Comparison of ENCODE assay signal across 10 mouse cellular contexts in the genomic region with DNA sequence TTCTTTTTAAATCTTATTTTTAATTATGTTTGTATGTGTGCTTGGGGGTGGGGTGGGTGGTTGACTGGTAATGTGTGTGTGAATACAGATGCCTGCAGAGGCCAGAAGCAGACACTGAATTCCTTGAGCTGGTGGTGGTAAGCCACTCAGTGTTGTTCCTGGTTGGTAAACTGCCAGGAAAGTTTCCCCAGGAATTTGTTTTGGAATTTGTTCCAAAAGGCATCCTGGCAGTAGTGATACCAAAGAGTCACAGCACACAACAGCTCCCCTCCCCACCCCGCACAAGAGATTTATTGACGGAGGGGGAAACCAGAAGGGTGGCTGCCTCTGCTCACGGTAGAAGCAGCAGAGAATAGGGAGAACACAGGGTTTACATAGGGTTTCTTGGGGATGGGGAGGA.
DNase-seq lines count a peak whose midpoint lies in the region; ATAC-seq and TF ChIP-seq lines count a peak whose summit lies in the region.
"Had no signal": no experiment of that assay in that cellular context is flagged by ENCODE, and none has a peak within 500 bp of the region (broad histone marks: within the 10 kb centered on the region; RNA-seq: fewer than 3 reads in every experiment).

No protein-coding gene starts in this region.

- no peak for ATAC-seq in midbrain, embryonic 14.5 days (ENCODE audit: low FRiP score, low TSS enrichment)
- no peak for ATAC-seq in midbrain, embryonic 11.5 days (ENCODE audit: low FRiP score)
- ATAC-seq in kidney, postnatal 0 days (replicated peaks; ENCODE audit: low FRiP score, low read depth) = no peak
- ATAC-seq in erythroblast, adult 5-6 weeks (replicated peaks; ENCODE audit: low FRiP score, poor library complexity, severe bottlenecking) = no peak
- ATAC-seq in intestine, embryonic 15.5 days = no peak
- ATAC-seq: forebrain, embryonic 13.5 days had no signal

- no peaks in the 10 kb centered on the region for H3K4me1 ChIP-seq in midbrain, embryonic 14.5 days (ENCODE audit: control insufficient read depth, insufficient read depth, low read length)
- no peaks in the 10 kb centered on the region for H3K4me1 ChIP-seq in midbrain, embryonic 11.5 days (ENCODE audit: control insufficient read depth, insufficient read depth, low read length)
- no peaks in the 10 kb centered on the region for H3K4me1 ChIP-seq in kidney, postnatal 0 days (replicated peaks; ENCODE audit: insufficient read depth, low read length)
- no peaks in the 10 kb centered on the region for H3K4me1 ChIP-seq in intestine, embryonic 15.5 days (replicated peaks)
- H3K4me1 ChIP-seq: forebrain, embryonic 13.5 days had no signal

- peaks cover 9% of the 10 kb centered on the region; the same call in 1 of the 2 replicates for H3K36me3 ChIP-seq in midbrain, embryonic 14.5 days (ENCODE audit: control insufficient read depth, insufficient read depth, low read length)
- H3K36me3 ChIP-seq in midbrain, embryonic 11.5 days (ENCODE audit: control insufficient read depth, insufficient read depth, low read length) = no peaks in the 10 kb centered on the region
- 0 out of 2 replicates have a peak, but pooled peaks cover 3% of the 10 kb centered on the region for H3K36me3 ChIP-seq in kidney, postnatal 0 days (ENCODE audit: insufficient read depth, low read length)
- no peaks in the 10 kb centered on the region for H3K36me3 ChIP-seq in intestine, embryonic 15.5 days
- H3K36me3 ChIP-seq: limb, embryonic 15.5 days had no signal

- no peak for TF ChIP-seq CTCF in kidney, postnatal 0 days (IDR thresholded peaks at IDR 0.05; ENCODE audit: low read depth)

- peak; percentile 17 for DNase-seq in midbrain, embryonic 14.5 days
- DNase-seq in midbrain, embryonic 11.5 days (ENCODE audit: low spot score, missing footprints) = no peak
- peak; percentile 15 to 23 for DNase-seq in heart, adult 9 months (ENCODE audit: low spot score in 2 of 2)
- peak; percentile 29 for DNase-seq in kidney, postnatal 0 days (ENCODE audit: low spot score)
- DNase-seq in ovary, postnatal 14 days (ENCODE audit: low spot score) = peak; percentile 15
- no peak for DNase-seq in right cerebral cortex, adult 18-20 months

- no peaks in the 10 kb centered on the region for H3K9me3 ChIP-seq in midbrain, embryonic 14.5 days (ENCODE audit: control insufficient read depth, low read length)
- no peaks in the 10 kb centered on the region for H3K9me3 ChIP-seq in midbrain, embryonic 11.5 days (ENCODE audit: control insufficient read depth, low read length)
- no peaks in the 10 kb centered on the region for H3K9me3 ChIP-seq in kidney, postnatal 0 days (replicated peaks; ENCODE audit: low read length)
- no peaks in the 10 kb centered on the region for H3K9me3 ChIP-seq in intestine, embryonic 15.5 days
- H3K9me3 ChIP-seq: forebrain, embryonic 13.5 days; limb, embryonic 15.5 days had no signal

- no peak overlapping the region for H3K27ac ChIP-seq in midbrain, embryonic 14.5 days (replicated peaks; ENCODE audit: low read depth, low read length)
- no peak overlapping the region for H3K27ac ChIP-seq in midbrain, embryonic 11.5 days (ENCODE audit: low read depth, low read length)
- no peak overlapping the region for H3K27ac ChIP-seq in kidney, postnatal 0 days
- no peak overlapping the region for H3K27ac ChIP-seq in intestine, embryonic 15.5 days
- H3K27ac ChIP-seq: forebrain, embryonic 13.5 days; limb, embryonic 15.5 days had no signal

- H3K27me3 ChIP-seq in midbrain, embryonic 14.5 days (ENCODE audit: control insufficient read depth, insufficient read depth, low read length) = no peaks in the 10 kb centered on the region
- no peaks in the 10 kb centered on the region for H3K27me3 ChIP-seq in midbrain, embryonic 11.5 days (ENCODE audit: control insufficient read depth, insufficient read depth, low read length)
- H3K27me3 ChIP-seq in kidney, postnatal 0 days (ENCODE audit: insufficient read depth, low read length) = no peaks in the 10 kb centered on the region
- no peaks in the 10 kb centered on the region for H3K27me3 ChIP-seq in intestine, embryonic 15.5 days (replicated peaks)
- H3K27me3 ChIP-seq: forebrain, embryonic 13.5 days; limb, embryonic 15.5 days had no signal

- H3K4me2 ChIP-seq in midbrain, embryonic 14.5 days (ENCODE audit: low read length) = no peak overlapping the region
- H3K4me2 ChIP-seq in midbrain, embryonic 11.5 days = no peak overlapping the region
- no peak overlapping the region for H3K4me2 ChIP-seq in kidney, postnatal 0 days (ENCODE audit: low read length)
- no peak overlapping the region for H3K4me2 ChIP-seq in intestine, embryonic 15.5 days (replicated peaks)
- H3K4me2 ChIP-seq: forebrain, embryonic 13.5 days; limb, embryonic 15.5 days had no signal

- no peak overlapping the region for H3K4me3 ChIP-seq in midbrain, embryonic 14.5 days (replicated peaks; ENCODE audit: low read depth, low read length)
- no peak overlapping the region for H3K4me3 ChIP-seq in midbrain, embryonic 11.5 days (ENCODE audit: low read depth, low read length)
- H3K4me3 ChIP-seq in kidney, postnatal 0 days (replicated peaks; ENCODE audit: low read depth, low read length) = no peak overlapping the region
- H3K4me3 ChIP-seq in intestine, embryonic 15.5 days (replicated peaks) = no peak overlapping the region
- H3K4me3 ChIP-seq: forebrain, embryonic 13.5 days; limb, embryonic 15.5 days had no signal

- H3K9ac ChIP-seq in midbrain, embryonic 14.5 days (replicated peaks; ENCODE audit: low read length) = no peak overlapping the region
- no peak overlapping the region for H3K9ac ChIP-seq in midbrain, embryonic 11.5 days (ENCODE audit: low read length)
- H3K9ac ChIP-seq in kidney, postnatal 0 days (ENCODE audit: low read depth, low read length) = no peak overlapping the region
- H3K9ac ChIP-seq in intestine, embryonic 15.5 days = no peak overlapping the region
- H3K9ac ChIP-seq: forebrain, embryonic 13.5 days; limb, embryonic 15.5 days had no signal

- 84% methylated on average over 3 of the region's 3 CpGs for WGBS in midbrain, embryonic 14.5 days
- WGBS in midbrain, embryonic 11.5 days = 70% methylated on average over 3 of the region's 3 CpGs
- WGBS in kidney, postnatal 0 days = 35% methylated on average over 3 of the region's 3 CpGs
- 61% methylated on average over 3 of the region's 3 CpGs for WGBS in intestine, embryonic 15.5 days

Comparison
In these comparisons a context has a peak if more than half of its experiments do, and no peak if none do; other contexts are left out.
1. DNase-seq: peak in midbrain, embryonic 14.5 days (single experiment), heart, adult 9 months (2 of 2), kidney, postnatal 0 days (single experiment) and ovary, postnatal 14 days (single experiment); none in midbrain, embryonic 11.5 days (single experiment) and right cerebral cortex, adult 18-20 months (single experiment).